Comparison of ENCODE assay signal across 12 mouse cellular contexts in genomic region chr1:191498271-191498955, GRCm38 (mm10).
DNase-seq lines count a peak whose midpoint lies in the region; ATAC-seq and TF ChIP-seq lines count a peak whose summit lies in the region.
"Had no signal": no experiment of that assay in that cellular context is flagged by ENCODE, and none has a peak within 500 bp of the region (broad histone marks: within the 10 kb centered on the region; RNA-seq: fewer than 3 reads in every experiment).

No protein-coding gene starts in this region.

- no peaks in the 10 kb centered on the region for H3K27me3 ChIP-seq in intestine, embryonic 16.5 days (replicated peaks; ENCODE audit: control insufficient read depth, insufficient read depth, low read length)
- no peaks in the 10 kb centered on the region for H3K27me3 ChIP-seq in myocyte (ENCODE audit: control insufficient read depth, insufficient read depth, insufficient read length)

- no peak overlapping the region for H3K9ac ChIP-seq in intestine, embryonic 16.5 days (ENCODE audit: low read depth, low read length)
- H3K9ac ChIP-seq: liver, embryonic 14.5 days had no signal

- WGBS in intestine, embryonic 16.5 days = 73% methylated on average over 14 of the region's 14 CpGs

- no peak overlapping the region for H3ac ChIP-seq in myocyte (ENCODE audit: control insufficient read depth, insufficient read length)

- H3K4me2 ChIP-seq in intestine, embryonic 16.5 days (ENCODE audit: low read depth, low read length) = no peak overlapping the region
- H3K4me2 ChIP-seq in myocyte (ENCODE audit: low read depth) = no peak overlapping the region
- H3K4me2 ChIP-seq: midbrain, embryonic 11.5 days had no signal

- H3K9me3 ChIP-seq in intestine, embryonic 16.5 days (ENCODE audit: control insufficient read depth, low read length) = no peaks in the 10 kb centered on the region
- H3K9me3 ChIP-seq: G1E had no signal

- TF ChIP-seq POLR2A in myocyte (IDR thresholded peaks at IDR 0.05; ENCODE audit: insufficient read length, low read depth) = no peak

- ATAC-seq in intestine, embryonic 16.5 days = peak; percentile 81
- ATAC-seq: hindbrain, postnatal 0 days had no signal

- peaks cover 14% of the 10 kb centered on the region; the same call in 1 of the 2 replicates for H3K4me1 ChIP-seq in intestine, embryonic 16.5 days (ENCODE audit: control insufficient read depth, insufficient read depth, low read length)

- DNase-seq in kidney, postnatal 36 days = peak; percentile 27 to 36
- no peak for DNase-seq in kidney, postnatal 10 days
- peak; percentile 23 for DNase-seq in T-cell, adult 2 months (ENCODE audit: low spot score)
- no peak for DNase-seq in spleen, adult 18-20 months
- no peak for DNase-seq in cerebellum, adult 9-10 months
- DNase-seq: cerebellum, adult 11-12 months had no signal

- peak overlapping the region; percentile 37; the same call in 1 of the 2 replicates for H3K27ac ChIP-seq in intestine, embryonic 16.5 days (ENCODE audit: low read length)
- H3K27ac ChIP-seq: hindbrain, postnatal 0 days; liver, embryonic 14.5 days had no signal

- no peak overlapping the region for H3K4me3 ChIP-seq in intestine, embryonic 16.5 days (ENCODE audit: low read length)
- no peak overlapping the region for H3K4me3 ChIP-seq in myocyte

- H3K79me2 ChIP-seq in myocyte (ENCODE audit: control insufficient read depth, insufficient read depth) = no peaks in the 10 kb centered on the region

- no peaks in the 10 kb centered on the region for H3K36me3 ChIP-seq in intestine, embryonic 16.5 days (ENCODE audit: control insufficient read depth, insufficient read depth, low read length)
- H3K36me3 ChIP-seq in myocyte (ENCODE audit: control insufficient read depth, insufficient read depth) = no peaks in the 10 kb centered on the region
- H3K36me3 ChIP-seq: G1E had no signal

TF ChIP-seq in myocyte, 11 proteins besides CTCF, POLR2A, EP300 and RAD21:
- TF ChIP-seq MYOG (IDR thresholded peaks at IDR 0.05; ENCODE audit: control insufficient read depth in 1 of 3, insufficient read depth in 1 of 3, insufficient read length in 2 of 3, low read depth in 2 of 3) (peak in 1 of 3 experiments; percentile 53), MYOD1 (IDR thresholded peaks at IDR 0.05; ENCODE audit: control insufficient read depth in 1 of 3, insufficient read length in 2 of 3, low read depth in 2 of 3) (peak in 2 of 3 experiments; percentile 27 to 55), POLR2AphosphoS2 (IDR thresholded peaks at IDR 0.05; ENCODE audit: insufficient read length, low read depth) (no peak), REST (IDR thresholded peaks at IDR 0.05; ENCODE audit: insufficient read depth, insufficient read length) (no peak), USF1 (IDR thresholded peaks at IDR 0.05; ENCODE audit: low read depth) (no peak), CEBPB (IDR thresholded peaks at IDR 0.05; ENCODE audit: insufficient read depth, poor library complexity, severe bottlenecking) (no peak), TCF3 (IDR thresholded peaks at IDR 0.05; ENCODE audit: insufficient read length, low read depth) (no peak)

Comparison
In these comparisons a context has a peak if more than half of its experiments do, and no peak if none do; other contexts are left out.
1. DNase-seq: peak in kidney, postnatal 36 days (2 of 2) and T-cell, adult 2 months (single experiment); none in kidney, postnatal 10 days (single experiment), spleen, adult 18-20 months (0 of 2) and cerebellum, adult 9-10 months (single experiment).